Mouse (Mus musculus) olfactory bulb, adult 2 months (tissue): ENCODE measurements at regions not wholly inside any gene's neighbourhood (a gene's known extent, or its start where the extent isn't known, plus 50 kb on each side); places are given as distances from the start of the nearest gene placed in this dataset.

Experiments used
- CTCF ChIP-seq: fragments of 200-500 bp; IDR thresholded peaks from 2 replicates; pipeline ENCODE4 v1.5.1; 2012; ENCODE audit warnings: low read depth, mild to moderate bottlenecking, low read length, moderate library complexity; ENCODE audit not compliant: insufficient read depth
- POLR2A ChIP-seq: fragments of 200-500 bp; IDR thresholded peaks from 2 replicates; pipeline ENCODE4 v1.6.1; 2012; ENCODE audit warnings: mild to moderate bottlenecking, low read depth, low read length, moderate library complexity; ENCODE audit not compliant: insufficient read depth

- no peak for TF ChIP-seq POLR2A
- no peak for TF ChIP-seq CTCF
These were observed 275.8 kb upstream of the Arglu1 start for GRCm38 (mm10) chr8:8965983-8966657.
